Mouse (Mus musculus): ENCODE measurements at regions not wholly inside any gene's neighbourhood (a gene's known extent, or its start where the extent isn't known, plus 50 kb on each side); places are given as distances from the start of the nearest gene placed in this dataset.
A peak's percentile ranks its signal among the peaks of the same experiment; 100 is the strongest.

GRCm38 (mm10) chr13:53055697-53056096 is 74.8 kb upstream of the Nfil3 start:
- DNase-seq (ENCODE audit: low spot score in 2 of 2), result no peak

GRCm38 (mm10) chr13:53053211-53053610 is 72.3 kb upstream of the Nfil3 start:
- DNase-seq (ENCODE audit: low spot score in 2 of 2), result peak in 1 of 2 experiments; percentile 7

- no peak for DNase-seq (ENCODE audit: low spot score in 2 of 2)
These were observed 71.9 kb upstream of the Nfil3 start for GRCm38 (mm10) chr13:53052806-53053205.

- DNase-seq (ENCODE audit: low spot score in 2 of 2), result no peak
These were observed 71.3 kb upstream of the Nfil3 start for GRCm38 (mm10) chr13:53052188-53052587.

GRCm38 (mm10) chr13:53051386-53051785 is 70.5 kb upstream of the Nfil3 start:
- DNase-seq (ENCODE audit: low spot score in 2 of 2), result no peak

- no peak for DNase-seq (ENCODE audit: low spot score in 2 of 2)
These were observed 68.3 kb upstream of the Nfil3 start for GRCm38 (mm10) chr13:53049176-53049575.

GRCm38 (mm10) chr13:53033189-53033943 is 52.5 kb upstream of the Nfil3 start:
- DNase-seq (ENCODE audit: low spot score in 2 of 2), result no peak

Data from left cerebral cortex, adult 8-10 months (tissue).